Mouse (Mus musculus) testis, adult 2 months (tissue): ENCODE data around the gene Pard3b.

ENCODE experiments used
- CTCF ChIP-seq: fragments of 200-500 bp; IDR thresholded peaks from 2 replicates; pipeline ENCODE4 v1.5.1; 2012; ENCODE audit warnings: low read depth, mild to moderate bottlenecking, inconsistent platforms, low read length, moderate library complexity; ENCODE audit not compliant: control insufficient read depth, insufficient read depth, insufficient replicate concordance
- POLR2A ChIP-seq: fragments of 200-500 bp; IDR thresholded peaks from 2 replicates; pipeline ENCODE4 v1.6.1; 2012; ENCODE audit warnings: low read depth, mild to moderate bottlenecking, inconsistent platforms, low read length, moderate library complexity; ENCODE audit not compliant: control insufficient read depth

- TF ChIP-seq CTCF (no peak), POLR2A (no peak)
These were observed 140.1 kb downstream of the Pard3b start for GRCm38 (mm10) chr1:61778731-61779130.
